Mouse (Mus musculus): Measurements from ENCODE around the gene Dio3. TPM values are rescaled to one million over a fixed set of nuclear protein-coding genes. Genes with fewer than 3 reads are reported as not detected.
A peak's percentile ranks its signal among the peaks of the same experiment; 100 is the strongest.

The Dio3 gene
- polyA plus RNA-seq, 1 experiment, result 6.3 TPM

DNA sequence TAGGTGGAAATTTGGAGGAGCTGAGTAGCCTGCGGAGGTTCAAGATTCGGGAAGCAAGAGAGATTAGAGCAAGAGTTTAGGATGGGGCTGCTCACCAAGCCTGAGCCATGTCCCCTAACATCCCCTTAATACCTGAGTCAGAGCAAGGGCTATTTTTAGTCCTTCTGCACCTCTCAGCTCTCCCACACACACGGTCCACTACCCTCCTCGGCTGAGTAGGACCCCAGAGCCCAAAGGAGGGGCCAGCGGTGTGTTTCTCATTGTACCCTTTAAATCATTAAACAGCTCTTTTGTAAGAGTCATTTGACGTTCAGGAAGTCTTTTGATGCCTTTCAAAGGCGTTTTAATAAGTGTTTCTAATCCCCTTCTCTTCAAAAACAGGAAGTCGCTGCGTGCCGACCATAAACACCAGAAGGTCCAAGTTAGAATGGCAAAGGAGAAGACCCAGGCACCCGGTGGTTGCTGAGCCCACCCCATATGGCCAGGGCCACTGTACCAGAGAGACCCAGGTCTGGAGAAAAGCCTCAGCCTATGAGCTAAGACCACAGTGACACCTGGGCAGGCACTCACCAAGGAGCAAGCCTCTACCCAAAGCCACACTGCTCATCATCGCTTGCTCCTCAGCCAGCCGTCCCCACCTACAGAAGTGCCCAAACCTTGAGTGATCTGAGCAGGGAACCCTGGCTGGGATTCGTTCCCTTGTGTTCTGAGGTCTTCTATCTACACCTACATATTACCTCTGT lies 22.2 kb upstream of the Dio3 start:
- TF ChIP-seq CTCF (IDR thresholded peaks at IDR 0.05; ENCODE audit: borderline replicate concordance, extremely low read depth, insufficient read depth, insufficient read length) (no peak), POLR2A (IDR thresholded peaks at IDR 0.05; ENCODE audit: borderline replicate concordance, extremely low read depth, insufficient read depth, insufficient read length, poor library complexity, severe bottlenecking) (no peak)
- DNase-seq (ENCODE audit: low read depth), result no peak

- no peak for TF ChIP-seq POLR2A (IDR thresholded peaks at IDR 0.05; ENCODE audit: borderline replicate concordance, extremely low read depth, insufficient read depth, insufficient read length, poor library complexity, severe bottlenecking)
- no peak for TF ChIP-seq CTCF (IDR thresholded peaks at IDR 0.05; ENCODE audit: borderline replicate concordance, extremely low read depth, insufficient read depth, insufficient read length)
- no peak for DNase-seq (ENCODE audit: low read depth)
Observed at GRCm38 (mm10) chr12:110268226-110268625, 10.6 kb upstream of the Dio3 start.

- no peak for DNase-seq (ENCODE audit: low read depth)
- TF ChIP-seq CTCF (IDR thresholded peaks at IDR 0.05; ENCODE audit: borderline replicate concordance, extremely low read depth, insufficient read depth, insufficient read length) (no peak), POLR2A (IDR thresholded peaks at IDR 0.05; ENCODE audit: borderline replicate concordance, extremely low read depth, insufficient read depth, insufficient read length, poor library complexity, severe bottlenecking) (no peak)
Observed at GRCm38 (mm10) chr12:110269686-110270085, 9.2 kb upstream of the Dio3 start.

DNA sequence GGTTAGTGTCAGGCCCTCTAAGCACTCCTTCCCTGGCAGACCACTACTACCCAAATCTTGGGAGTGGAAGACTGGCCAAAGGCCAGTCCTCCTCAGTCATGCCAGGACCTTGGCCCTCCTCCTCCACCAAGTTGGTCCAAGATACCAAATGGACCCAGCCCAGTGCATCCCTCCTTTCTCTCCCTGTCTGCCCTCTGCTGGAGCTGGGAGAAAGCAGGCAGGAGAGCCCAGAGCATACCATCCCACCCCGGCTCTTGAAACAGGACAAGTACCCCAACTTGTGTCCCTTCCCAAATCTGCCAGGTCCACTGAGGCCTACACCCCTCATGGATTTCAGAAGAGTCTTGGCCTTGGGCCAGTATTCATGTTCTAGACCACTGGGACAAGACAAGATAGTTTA lies 2.8 kb upstream of the Dio3 start:
- TF ChIP-seq CTCF (IDR thresholded peaks at IDR 0.05; ENCODE audit: borderline replicate concordance, extremely low read depth, insufficient read depth, insufficient read length), result peak; percentile 13; the same call in 1 of the 2 replicates
- TF ChIP-seq POLR2A (IDR thresholded peaks at IDR 0.05; ENCODE audit: borderline replicate concordance, extremely low read depth, insufficient read depth, insufficient read length, poor library complexity, severe bottlenecking), result no peak
- DNase-seq (ENCODE audit: low read depth), result no peak

DNA sequence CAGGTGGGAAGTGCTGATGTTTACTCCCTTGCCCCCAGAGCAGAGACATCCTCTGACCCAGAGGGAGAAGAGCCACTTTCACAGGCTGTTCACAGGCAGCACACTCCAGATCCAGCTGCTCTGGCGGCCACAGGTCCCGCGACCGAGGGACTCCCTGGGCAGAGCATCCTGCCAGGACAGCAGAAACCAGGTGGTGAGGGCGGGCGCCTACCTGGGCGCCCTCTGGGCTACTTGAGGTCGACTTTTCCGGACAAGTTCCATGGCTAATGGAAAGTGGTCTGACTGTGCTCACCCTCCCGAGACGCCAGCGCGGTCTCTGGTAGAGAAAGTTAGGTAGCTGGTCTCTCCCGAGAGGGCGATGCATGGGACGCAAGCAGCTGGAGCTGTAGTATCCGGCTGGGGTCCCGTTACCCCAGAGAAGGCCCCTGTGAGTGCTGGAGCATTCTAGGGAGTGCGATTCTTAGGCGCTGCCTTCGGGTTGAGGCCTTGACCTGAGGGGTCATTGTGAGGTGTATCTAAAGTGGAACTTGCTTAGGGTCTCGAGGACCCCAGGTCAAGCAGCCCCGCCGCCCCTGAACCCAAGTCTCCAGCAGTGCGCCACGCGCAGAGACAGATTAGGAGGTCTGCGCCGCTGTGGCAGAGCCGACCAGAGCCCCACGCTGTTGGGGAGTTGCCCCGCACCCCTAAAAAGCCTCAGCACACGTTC lies 1.5 kb upstream of the Dio3 start:
- TF ChIP-seq POLR2A (IDR thresholded peaks at IDR 0.05; ENCODE audit: borderline replicate concordance, extremely low read depth, insufficient read depth, insufficient read length, poor library complexity, severe bottlenecking) (no peak), CTCF (IDR thresholded peaks at IDR 0.05; ENCODE audit: borderline replicate concordance, extremely low read depth, insufficient read depth, insufficient read length) (no peak)
- DNase-seq (ENCODE audit: low read depth), result no peak

GRCm38 (mm10) chr12:110277965-110278307 lies 932 bp upstream of the Dio3 start:
- TF ChIP-seq CTCF (IDR thresholded peaks at IDR 0.05; ENCODE audit: borderline replicate concordance, extremely low read depth, insufficient read depth, insufficient read length) (0 out of 2 replicates have a peak, but pooled peaks have one; percentile 25), POLR2A (IDR thresholded peaks at IDR 0.05; ENCODE audit: borderline replicate concordance, extremely low read depth, insufficient read depth, insufficient read length, poor library complexity, severe bottlenecking) (no peak)

GRCm38 (mm10) chr12:110280373-110280772 lies 1.5 kb downstream of the Dio3 start:
- DNase-seq (ENCODE audit: low read depth), result no peak

More at GRCm38 (mm10) chr12:110277965-110278307, 932 bp upstream of the Dio3 start:
- DNase-seq (ENCODE audit: low read depth), result peak; percentile 10

DNA sequence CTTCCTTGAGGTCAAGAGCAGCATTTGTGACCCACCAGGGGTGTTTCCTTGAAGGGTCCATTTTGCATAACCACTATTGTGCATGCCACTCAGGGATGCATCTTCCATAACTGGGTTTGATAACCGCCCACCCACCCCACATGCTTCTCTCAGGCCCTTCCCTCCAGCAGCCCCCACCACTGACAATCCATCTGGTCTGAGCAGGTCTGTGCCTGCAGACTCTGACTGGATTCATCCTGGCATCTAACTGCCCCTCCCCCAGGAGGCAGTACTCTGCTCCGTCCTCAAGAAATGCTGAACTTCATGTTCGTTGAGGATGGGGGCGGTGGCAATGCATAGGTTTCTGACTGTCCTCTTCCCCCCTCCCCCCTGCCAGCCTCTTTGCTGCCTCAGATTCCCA lies 4.9 kb downstream of the Dio3 start:
- TF ChIP-seq POLR2A (IDR thresholded peaks at IDR 0.05; ENCODE audit: borderline replicate concordance, extremely low read depth, insufficient read depth, insufficient read length, poor library complexity, severe bottlenecking) (no peak), CTCF (IDR thresholded peaks at IDR 0.05; ENCODE audit: borderline replicate concordance, extremely low read depth, insufficient read depth, insufficient read length) (no peak)
- DNase-seq (ENCODE audit: low read depth), result no peak

More at GRCm38 (mm10) chr12:110280373-110280772, 1.5 kb downstream of the Dio3 start:
- TF ChIP-seq CTCF (IDR thresholded peaks at IDR 0.05; ENCODE audit: borderline replicate concordance, extremely low read depth, insufficient read depth, insufficient read length) (no peak), POLR2A (IDR thresholded peaks at IDR 0.05; ENCODE audit: borderline replicate concordance, extremely low read depth, insufficient read depth, insufficient read length, poor library complexity, severe bottlenecking) (no peak)

GRCm38 (mm10) chr12:110292816-110293215 lies 13.9 kb downstream of the Dio3 start:
- DNase-seq (ENCODE audit: low read depth), result no peak
- TF ChIP-seq CTCF (IDR thresholded peaks at IDR 0.05; ENCODE audit: borderline replicate concordance, extremely low read depth, insufficient read depth, insufficient read length) (no peak), POLR2A (IDR thresholded peaks at IDR 0.05; ENCODE audit: borderline replicate concordance, extremely low read depth, insufficient read depth, insufficient read length, poor library complexity, severe bottlenecking) (no peak)

- DNase-seq (ENCODE audit: low read depth), result peak; percentile 66
- no peak for TF ChIP-seq CTCF (IDR thresholded peaks at IDR 0.05; ENCODE audit: borderline replicate concordance, extremely low read depth, insufficient read depth, insufficient read length)
Observed at GRCm38 (mm10) chr12:110294891-110295290, 16.0 kb downstream of the Dio3 start.

DNA sequence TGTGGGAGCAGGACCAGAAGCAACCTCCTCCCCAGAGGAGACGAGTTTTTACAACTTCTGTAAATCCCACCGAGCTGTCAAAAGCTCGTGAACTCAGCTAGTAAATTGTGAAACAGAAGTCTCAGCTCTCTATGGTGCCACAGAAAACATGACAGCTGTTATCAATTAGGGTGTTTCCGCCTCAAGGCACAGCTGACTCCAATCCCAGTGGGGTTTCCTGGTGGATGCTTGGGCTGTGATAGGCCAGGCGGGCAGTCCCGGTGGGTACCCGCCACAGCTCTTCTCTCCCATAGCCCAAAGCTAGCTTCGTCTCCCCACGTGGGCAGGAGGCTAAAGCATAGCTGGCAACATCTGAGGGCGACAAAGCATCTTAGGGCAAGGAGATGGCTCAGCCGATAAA lies 19.8 kb downstream of the Dio3 start:
- DNase-seq (ENCODE audit: low read depth), result peak; percentile 63
- TF ChIP-seq CTCF (IDR thresholded peaks at IDR 0.05; ENCODE audit: borderline replicate concordance, extremely low read depth, insufficient read depth, insufficient read length) (no peak), POLR2A (IDR thresholded peaks at IDR 0.05; ENCODE audit: borderline replicate concordance, extremely low read depth, insufficient read depth, insufficient read length, poor library complexity, severe bottlenecking) (no peak)

DNA sequence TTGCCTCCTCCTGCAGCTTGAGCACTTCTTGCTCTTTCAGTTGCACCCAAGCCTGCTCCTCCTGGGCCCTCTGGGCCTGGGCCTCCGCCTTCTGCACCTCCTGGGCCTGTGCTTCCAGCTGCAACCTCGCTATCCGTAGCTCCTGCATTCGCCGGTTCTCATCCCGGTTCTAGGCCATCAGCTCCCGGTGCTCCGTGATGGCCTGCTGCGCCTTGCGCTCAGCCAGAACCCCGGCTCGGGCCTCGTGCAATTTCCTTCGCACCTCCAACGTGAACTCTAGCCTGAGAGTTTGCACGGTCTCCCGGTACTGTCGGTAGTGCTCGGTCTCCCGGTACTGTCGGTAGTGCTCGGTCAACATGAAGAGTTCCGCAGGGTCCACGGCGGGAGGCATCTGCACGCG lies 40.8 kb downstream of the Dio3 start:
- TF ChIP-seq CTCF (IDR thresholded peaks at IDR 0.05; ENCODE audit: borderline replicate concordance, extremely low read depth, insufficient read depth, insufficient read length) (no peak), POLR2A (IDR thresholded peaks at IDR 0.05; ENCODE audit: borderline replicate concordance, extremely low read depth, insufficient read depth, insufficient read length, poor library complexity, severe bottlenecking) (no peak)
- DNase-seq (ENCODE audit: low read depth), result no peak

Other genes with a start within 250 kb of the Dio3 start
- 71.5 and 101 TPM in 2 replicates for gene Ppp2r5c, start 168.1 kb downstream of the Dio3 start, polyA plus RNA-seq (2012; rRNA removed)

Data from brain, embryonic 14.5 days (tissue).